Mouse (Mus musculus) stomach, embryonic 15.5 days (tissue): ENCODE results near the gene Gmds. TPM values are rescaled to one million over a fixed set of nuclear protein-coding genes. Genes with fewer than 3 reads are reported as not detected.

Source experiments
- ATAC-seq: fragments of 200-750 bp; cut with Nextera tagmentation; 2 replicates; pipeline ENCODE4 v1.8.0; 2017; ENCODE audit warnings: low read depth, moderate number of reproducible peaks, moderate TSS enrichment; ENCODE audit not compliant: insufficient read depth, low FRiP score
- H3K27ac ChIP-seq: fragments of 300-500 bp; sonication (generic); 2 replicates; pipeline ENCODE4 v1.5.1; 2015; ENCODE audit warnings: mild to moderate bottlenecking, inconsistent platforms
- H3K27me3 ChIP-seq: fragments of 300-500 bp; sonication (generic); replicated peaks from 2 replicates; pipeline ENCODE4 v1.6.1; 2015; ENCODE audit warnings: inconsistent platforms
- H3K36me3 ChIP-seq: fragments of 300-500 bp; sonication (generic); 2 replicates; pipeline ENCODE4 v1.6.1; 2015; ENCODE audit warnings: inconsistent platforms
- H3K4me1 ChIP-seq: fragments of 300-500 bp; sonication (generic); 2 replicates; pipeline ENCODE4 v1.6.1; 2015; ENCODE audit warnings: inconsistent platforms
- H3K4me2 ChIP-seq: fragments of 300-500 bp; sonication (generic); 2 replicates; pipeline ENCODE4 v1.6.1; 2015; ENCODE audit warnings: mild to moderate bottlenecking, inconsistent platforms
- H3K4me3 ChIP-seq: fragments of 300-500 bp; sonication (generic); replicated peaks from 2 replicates; pipeline ENCODE4 v1.5.1; 2015; ENCODE audit warnings: inconsistent platforms
- H3K9ac ChIP-seq: fragments of 300-500 bp; sonication (generic); 2 replicates; pipeline ENCODE4 v1.6.1; 2015; ENCODE audit warnings: inconsistent platforms
- H3K9me3 ChIP-seq: fragments of 300-500 bp; sonication (generic); 2 replicates; pipeline ENCODE4 v1.6.1; 2016; ENCODE audit warnings: inconsistent platforms
- WGBS: fragments of 180-500 bp; shearing (Covaris S2); methylation state at CpG from one replicate; pipeline ENCODE4 v1.1.7; 2015; 5-methylcytosine and 5-hydroxymethylcytosine counted together
- polyA plus RNA-seq: library from polyadenylated mRNA; unstranded; fragments of >200 nt; fragmentation: Nextera tagmentation; extraction: Ambion mirVana; gene quantifications from 2 replicates; pipeline ENCODE4 v1.2.1, GENCODE M21; 2015

Gmds gene
- polyA plus RNA-seq, 1 experiment from 2014 or later, result 75.2 TPM

GRCm38 (mm10) chr13:31810375-31810692, 528.2 kb downstream of the Gmds start:
- no peak for ATAC-seq

GRCm38 (mm10) chr13:31809701-31810100, 528.8 kb downstream of the Gmds start:
- no peak overlapping the region for H3K4me3 ChIP-seq
- H3K27me3 ChIP-seq, result peaks cover 75% of the 10 kb centered on the region
- no peaks in the 10 kb centered on the region for H3K9me3 ChIP-seq
- no peaks in the 10 kb centered on the region for H3K36me3 ChIP-seq
- peaks cover 34% of the 10 kb centered on the region for H3K4me1 ChIP-seq
- no peak overlapping the region for H3K4me2 ChIP-seq
- H3K27ac ChIP-seq, result no peak overlapping the region
- no peak for ATAC-seq
- 20% methylated on average over 6 of the region's 6 CpGs for WGBS
- no peak overlapping the region for H3K9ac ChIP-seq

More at GRCm38 (mm10) chr13:31810375-31810692, 528.2 kb downstream of the Gmds start:
- no peaks in the 10 kb centered on the region for H3K9me3 ChIP-seq
- peak overlapping the region; percentile 66 for H3K4me2 ChIP-seq
- no peak overlapping the region for H3K9ac ChIP-seq
- H3K4me1 ChIP-seq, result peaks cover 34% of the 10 kb centered on the region
- no peaks in the 10 kb centered on the region for H3K36me3 ChIP-seq
- H3K4me3 ChIP-seq, result peak overlapping the region; percentile 39; the same call in 1 of the 2 replicates
- WGBS, result 8% methylated on average over 9 of the region's 9 CpGs
- no peak overlapping the region for H3K27ac ChIP-seq
- peaks cover 75% of the 10 kb centered on the region for H3K27me3 ChIP-seq

- no peak for ATAC-seq
- no peak overlapping the region for H3K9ac ChIP-seq
- peak overlapping the region; percentile 99 for H3K4me2 ChIP-seq
- H3K27me3 ChIP-seq, result peaks cover 72% of the 10 kb centered on the region
- no peaks in the 10 kb centered on the region for H3K36me3 ChIP-seq
- 12% methylated on average over 16 of the region's 16 CpGs for WGBS
- H3K4me1 ChIP-seq, result peaks cover 34% of the 10 kb centered on the region
- H3K9me3 ChIP-seq, result no peaks in the 10 kb centered on the region
- H3K4me3 ChIP-seq, result peak overlapping the region; percentile 56
- no peak overlapping the region for H3K27ac ChIP-seq
Observed at GRCm38 (mm10) chr13:31808804-31809420, 529.6 kb downstream of the Gmds start.

GRCm38 (mm10) chr13:31808116-31808803, 530.3 kb downstream of the Gmds start:
- Histone ChIP-seq H3K27ac (no peak overlapping the region), H3K4me2 (peak overlapping the region; percentile 99), H3K4me3 (peak overlapping the region; percentile 56), H3K36me3 (no peaks in the 10 kb centered on the region), H3K9me3 (no peaks in the 10 kb centered on the region), H3K9ac (0 out of 2 replicates have a peak overlapping the region, but pooled peaks have one; percentile 22), H3K27me3 (peaks cover 72% of the 10 kb centered on the region), H3K4me1 (peaks cover 34% of the 10 kb centered on the region)
- no peak for ATAC-seq
- 1% methylated on average over 73 of the region's 73 CpGs for WGBS

GRCm38 (mm10) chr13:31807736-31808115, 530.8 kb downstream of the Gmds start:
- Histone ChIP-seq H3K9me3 (no peaks in the 10 kb centered on the region), H3K4me1 (peaks cover 34% of the 10 kb centered on the region), H3K4me3 (peak overlapping the region; percentile 56), H3K36me3 (no peaks in the 10 kb centered on the region), H3K9ac (no peak overlapping the region), H3K27me3 (peaks cover 72% of the 10 kb centered on the region), H3K4me2 (peak overlapping the region; percentile 99), H3K27ac (no peak overlapping the region)
- WGBS, result under 1% methylated on average over 47 of the region's 47 CpGs
- ATAC-seq, result no peak

GRCm38 (mm10) chr13:31806890-31807735, 531.4 kb downstream of the Gmds start:
- peaks cover 34% of the 10 kb centered on the region for H3K4me1 ChIP-seq
- peak overlapping the region; percentile 56 for H3K4me3 ChIP-seq
- H3K9ac ChIP-seq, result peak overlapping the region; percentile 14
- peak overlapping the region; percentile 41 for H3K27ac ChIP-seq
- no peaks in the 10 kb centered on the region for H3K9me3 ChIP-seq
- under 1% methylated on average over 99 of the region's 101 CpGs for WGBS
- H3K4me2 ChIP-seq, result peak overlapping the region; percentile 99
- ATAC-seq, result peak; percentile 3; the same call in 1 of the 2 replicates
- peaks cover 72% of the 10 kb centered on the region for H3K27me3 ChIP-seq
- H3K36me3 ChIP-seq, result no peaks in the 10 kb centered on the region

- H3K9me3 ChIP-seq, result no peaks in the 10 kb centered on the region
- H3K4me3 ChIP-seq, result peak within 1 kb of the TSS; percentile 56
- peak within 1 kb of the TSS; percentile 99 for H3K4me2 ChIP-seq
- WGBS, result 0% methylated on average over 36 of the region's 40 CpGs
- H3K27me3 ChIP-seq, result peaks cover 72% of the 10 kb centered on the region
- H3K4me1 ChIP-seq, result peaks cover 39% of the 10 kb centered on the region
- peak; percentile 86 for ATAC-seq
- peak within 1 kb of the TSS; percentile 41 for H3K27ac ChIP-seq
- no peaks in the 10 kb centered on the region for H3K36me3 ChIP-seq
- H3K9ac ChIP-seq, result peak within 1 kb of the TSS; percentile 14
Observed at GRCm38 (mm10) chr13:31806428-31806832, 532.1 kb downstream of the Gmds start, which contains the start of gene Foxc1. TSS of gene Foxc1 (plus strand) at chr13:31806633.

GRCm38 (mm10) chr13:31805831-31806427, 532.6 kb downstream of the Gmds start:
- peaks cover 36% of the 10 kb centered on the region for H3K4me1 ChIP-seq
- peaks cover 71% of the 10 kb centered on the region for H3K27me3 ChIP-seq
- H3K4me3 ChIP-seq, result peak overlapping the region; percentile 56
- H3K9me3 ChIP-seq, result no peaks in the 10 kb centered on the region
- 3% methylated on average over 34 of the region's 34 CpGs for WGBS
- peak overlapping the region; percentile 99 for H3K4me2 ChIP-seq
- peak; percentile 33 for ATAC-seq
- no peak overlapping the region for H3K27ac ChIP-seq
- no peak overlapping the region for H3K9ac ChIP-seq
- H3K36me3 ChIP-seq, result no peaks in the 10 kb centered on the region

GRCm38 (mm10) chr13:31804571-31804970, 534.0 kb downstream of the Gmds start:
- Histone ChIP-seq H3K36me3 (no peaks in the 10 kb centered on the region), H3K9ac (no peak overlapping the region), H3K27ac (no peak overlapping the region), H3K9me3 (no peaks in the 10 kb centered on the region), H3K4me2 (no peak overlapping the region), H3K4me3 (no peak overlapping the region), H3K27me3 (peaks cover 74% of the 10 kb centered on the region), H3K4me1 (peaks cover 34% of the 10 kb centered on the region)
- no peak for ATAC-seq
- WGBS, result 10% methylated on average over 7 of the region's 7 CpGs

- no peaks in the 10 kb centered on the region for H3K36me3 ChIP-seq
- WGBS, result 3% methylated on average over 31 of the region's 31 CpGs
- no peak for ATAC-seq
- H3K27me3 ChIP-seq, result peaks cover 83% of the 10 kb centered on the region
- no peak overlapping the region for H3K9ac ChIP-seq
- H3K4me2 ChIP-seq, result no peak overlapping the region
- H3K4me3 ChIP-seq, result no peak overlapping the region
- H3K27ac ChIP-seq, result no peak overlapping the region
- no peaks in the 10 kb centered on the region for H3K9me3 ChIP-seq
- peaks cover 32% of the 10 kb centered on the region for H3K4me1 ChIP-seq
Observed at GRCm38 (mm10) chr13:31803166-31804093, 535.1 kb downstream of the Gmds start.

- Histone ChIP-seq H3K4me1 (peaks cover 27% of the 10 kb centered on the region), H3K36me3 (no peaks in the 10 kb centered on the region), H3K9me3 (no peaks in the 10 kb centered on the region), H3K27ac (no peak overlapping the region), H3K27me3 (peaks cover 77% of the 10 kb centered on the region), H3K4me3 (no peak overlapping the region), H3K9ac (no peak overlapping the region), H3K4me2 (no peak overlapping the region)
- WGBS, result 8% methylated on average over 5 of the region's 5 CpGs
- ATAC-seq, result no peak
Observed at GRCm38 (mm10) chr13:31802447-31802846, 536.1 kb downstream of the Gmds start.
